Mouse (Mus musculus) testis, postnatal 14 days (tissue): ENCODE measurements around the gene Stx4a.
A peak's percentile ranks its signal among the peaks of the same experiment; 100 is the strongest.
"Not testable (repeated sequence)": the region's sequence is repeated elsewhere in the genome, so short reads cannot be mapped to it uniquely, and the experiment has no call there.

Experiments
- DNase-seq: peaks from one replicate; pipeline ENCODE4 v3.0.0; 2021; ENCODE audit warnings: low spot score

The Stx4a gene

DNA sequence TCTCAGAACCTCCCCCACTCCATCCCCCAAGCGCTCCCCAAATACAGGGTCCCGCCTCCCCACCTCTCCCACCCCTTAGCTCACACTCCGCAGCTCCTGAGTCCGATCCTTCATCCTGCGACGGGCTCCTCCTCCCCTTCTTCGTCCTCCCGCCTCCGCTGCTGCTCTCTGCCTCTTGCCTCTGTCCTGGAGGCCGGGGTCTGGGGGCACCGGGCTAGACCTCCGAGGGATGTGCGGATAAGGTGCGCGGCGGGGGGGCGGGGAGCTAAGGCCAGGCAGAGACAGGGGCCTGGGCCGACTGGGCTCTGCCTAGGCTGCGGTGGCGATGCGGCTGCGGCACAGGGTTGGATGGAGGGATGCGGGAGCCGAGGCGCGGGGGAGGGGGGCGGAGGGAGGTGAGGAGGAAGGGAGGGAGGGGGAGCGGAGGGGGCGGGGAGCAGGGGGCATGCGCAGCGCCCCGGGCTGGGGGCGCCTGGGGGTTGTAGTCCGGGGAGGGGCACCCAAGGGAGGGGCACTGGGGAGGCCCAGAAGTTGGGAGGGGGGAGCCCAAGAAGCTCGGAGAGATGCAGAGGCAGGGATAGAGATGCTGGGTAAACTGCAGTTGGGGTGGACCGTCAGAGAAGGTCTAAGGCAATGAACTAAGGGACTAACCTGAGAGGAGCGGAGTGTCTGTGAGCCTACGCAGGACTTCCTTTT is at the start of gene Stx4a, which contains the start of gene Stx1b:
Gene Stx4a (plus strand): TSS at position 119 of the 696 bp plus-strand sequence.
Gene Stx1b (minus strand): TSS at position 374 of the 696 bp plus-strand sequence.
- DNase-seq: no peak

DNA sequence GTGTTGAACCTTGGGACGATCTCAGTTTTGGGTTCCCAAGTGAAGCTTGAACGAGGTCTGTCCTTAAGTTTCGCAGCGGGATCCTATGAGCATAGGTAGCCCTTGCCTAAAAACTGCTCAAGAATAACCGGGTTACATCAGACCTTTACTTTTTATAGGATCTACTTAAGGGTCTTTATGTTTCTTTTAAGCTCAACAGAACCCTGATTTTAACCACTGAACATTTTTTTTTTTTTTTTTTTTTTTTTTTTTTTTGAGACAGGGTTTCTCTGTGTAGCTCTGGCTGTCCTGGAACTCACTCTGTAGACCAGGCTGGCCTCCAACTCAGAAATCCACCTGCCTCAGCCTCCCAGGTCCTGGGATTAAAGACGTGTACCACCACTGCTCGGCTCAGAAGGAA is 48.3 kb upstream of the Stx4a start:
- DNase-seq: not testable (repeated sequence)

DNA sequence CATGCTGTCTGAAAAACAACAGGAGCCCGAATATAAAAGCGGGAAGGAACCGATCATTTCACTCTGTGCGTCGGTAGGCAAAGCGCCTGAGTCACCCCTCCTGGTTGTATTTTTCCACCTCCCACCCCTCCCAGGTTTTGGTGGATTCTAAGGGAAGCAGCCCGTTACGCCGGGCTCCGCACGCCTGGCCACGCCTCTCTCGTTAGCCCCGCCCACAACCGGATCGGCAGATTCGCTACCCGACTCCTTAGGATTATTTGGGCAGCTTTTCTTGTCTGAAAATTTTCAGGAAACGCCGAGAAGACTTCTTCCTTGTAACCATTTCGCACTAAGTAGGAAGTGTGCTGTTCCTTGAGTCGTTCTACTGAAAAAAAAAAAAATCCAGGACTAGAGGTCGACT is 47.7 kb upstream of the Stx4a start, which contains the start of gene Setd1a:
Gene Setd1a (plus strand): TSS at position 245 of the 400 bp plus-strand sequence.
- DNase-seq: peak; percentile 89

DNA sequence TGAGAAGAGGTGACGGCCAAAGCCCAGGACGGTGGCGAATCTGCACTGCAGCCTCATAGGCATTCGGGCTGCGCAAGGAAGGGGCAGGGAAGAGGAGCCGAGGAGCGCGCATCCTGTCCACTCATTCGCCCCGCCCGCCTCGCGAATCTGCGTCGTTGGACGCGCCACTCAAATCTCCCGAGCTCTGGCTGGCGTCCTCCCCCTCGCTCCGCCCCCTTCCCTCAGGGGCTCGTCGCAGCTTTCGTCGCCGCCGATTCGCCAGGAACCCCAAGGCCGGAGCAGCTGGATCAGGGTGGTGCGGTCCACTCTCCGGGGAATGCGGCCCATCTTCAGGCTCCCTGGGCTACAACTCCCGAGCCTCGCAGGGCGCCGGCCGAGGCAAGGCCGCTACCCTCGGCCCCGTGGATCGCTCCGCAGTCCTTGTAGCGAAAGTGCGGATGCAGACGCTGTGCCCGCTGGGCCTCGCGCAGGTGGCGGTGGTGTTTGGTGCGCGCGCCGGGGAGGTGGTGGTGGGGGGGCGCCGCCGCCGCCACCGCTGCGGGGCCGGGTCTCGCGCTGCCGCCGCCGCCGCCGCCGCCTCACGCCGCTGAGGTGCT is 47.1 kb upstream of the Stx4a start:
- peak; percentile 96 for DNase-seq

DNA sequence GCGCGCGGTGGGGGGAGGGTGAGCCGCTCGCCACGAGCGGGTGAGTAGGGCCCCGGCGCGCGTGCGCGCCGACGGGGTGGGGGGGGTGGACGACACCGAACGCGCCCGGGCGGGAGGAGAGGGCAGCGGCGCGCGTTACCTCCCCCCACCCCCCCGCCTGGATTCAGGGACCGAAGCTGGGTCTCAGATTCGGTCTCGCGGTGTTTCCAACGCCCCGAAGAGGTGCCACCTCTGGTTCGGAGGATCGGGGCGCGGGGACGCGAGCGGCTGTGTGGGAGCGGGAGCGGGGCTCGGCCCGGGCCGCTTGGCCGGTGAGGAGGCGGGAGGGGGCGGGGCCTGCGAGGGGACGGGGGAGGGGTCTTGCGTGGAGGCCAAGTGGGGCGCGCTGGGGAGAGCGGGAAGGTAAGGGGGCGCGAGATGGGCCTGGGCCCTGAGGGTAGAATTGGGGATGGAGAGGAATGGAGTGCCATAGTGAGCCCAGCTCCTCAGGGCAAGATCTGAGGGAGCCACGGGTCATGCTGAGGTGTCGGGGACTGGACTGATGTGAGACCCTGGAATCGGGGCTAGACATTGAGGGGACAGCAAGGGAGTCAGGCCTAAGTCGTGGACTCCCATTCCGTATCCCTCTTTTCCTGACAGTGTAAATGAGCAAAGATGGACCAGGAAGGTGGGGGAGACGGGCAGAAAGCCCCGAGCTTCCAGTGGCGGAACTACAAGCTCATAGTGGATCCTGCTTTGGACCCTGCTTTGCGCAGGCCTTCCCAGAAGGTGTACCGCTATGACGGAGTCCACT is 46.4 kb upstream of the Stx4a start:
- DNase-seq: peak; percentile 84

DNA sequence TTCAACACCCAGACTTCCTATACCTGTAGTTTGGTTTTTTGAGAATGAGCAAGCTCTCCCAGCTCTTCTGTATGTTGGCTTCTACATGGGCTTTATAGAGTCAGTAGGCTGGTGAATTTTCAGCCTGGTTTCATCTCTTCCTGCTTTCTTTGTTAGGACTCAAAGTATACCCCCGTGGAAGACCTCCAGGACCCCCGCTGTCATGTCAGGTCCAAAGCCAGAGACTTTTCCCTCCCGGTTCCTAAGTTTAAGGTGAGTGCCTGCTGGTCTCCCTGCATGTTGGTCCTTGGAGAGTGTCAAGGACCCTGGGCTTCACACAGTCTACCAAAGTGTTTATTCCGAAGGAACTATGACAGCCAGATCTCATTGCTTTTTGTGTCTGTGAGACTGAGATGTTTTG is 45.7 kb upstream of the Stx4a start:
- no peak for DNase-seq

DNA sequence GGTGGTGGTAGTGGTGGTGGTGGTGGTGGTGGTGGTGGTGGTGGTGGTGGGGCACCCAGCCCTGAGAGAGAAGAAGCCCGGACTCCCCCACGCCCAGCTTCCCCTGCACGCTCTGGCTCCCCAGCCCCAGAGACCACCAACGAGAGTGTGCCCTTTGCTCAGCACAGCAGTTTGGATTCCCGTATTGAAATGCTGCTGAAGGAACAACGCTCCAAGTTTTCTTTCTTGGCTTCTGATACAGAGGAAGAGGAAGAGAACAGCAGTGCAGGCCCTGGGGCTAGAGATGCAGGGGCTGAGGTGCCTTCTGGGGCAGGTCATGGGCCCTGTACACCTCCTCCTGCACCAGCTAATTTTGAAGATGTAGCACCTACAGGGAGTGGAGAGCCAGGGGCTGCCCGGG is 38.8 kb upstream of the Stx4a start, which contains the start of gene Gm49388:
Gene Gm49388 (plus strand): TSS at position 301 of the 400 bp plus-strand sequence.
- no peak for DNase-seq

DNA sequence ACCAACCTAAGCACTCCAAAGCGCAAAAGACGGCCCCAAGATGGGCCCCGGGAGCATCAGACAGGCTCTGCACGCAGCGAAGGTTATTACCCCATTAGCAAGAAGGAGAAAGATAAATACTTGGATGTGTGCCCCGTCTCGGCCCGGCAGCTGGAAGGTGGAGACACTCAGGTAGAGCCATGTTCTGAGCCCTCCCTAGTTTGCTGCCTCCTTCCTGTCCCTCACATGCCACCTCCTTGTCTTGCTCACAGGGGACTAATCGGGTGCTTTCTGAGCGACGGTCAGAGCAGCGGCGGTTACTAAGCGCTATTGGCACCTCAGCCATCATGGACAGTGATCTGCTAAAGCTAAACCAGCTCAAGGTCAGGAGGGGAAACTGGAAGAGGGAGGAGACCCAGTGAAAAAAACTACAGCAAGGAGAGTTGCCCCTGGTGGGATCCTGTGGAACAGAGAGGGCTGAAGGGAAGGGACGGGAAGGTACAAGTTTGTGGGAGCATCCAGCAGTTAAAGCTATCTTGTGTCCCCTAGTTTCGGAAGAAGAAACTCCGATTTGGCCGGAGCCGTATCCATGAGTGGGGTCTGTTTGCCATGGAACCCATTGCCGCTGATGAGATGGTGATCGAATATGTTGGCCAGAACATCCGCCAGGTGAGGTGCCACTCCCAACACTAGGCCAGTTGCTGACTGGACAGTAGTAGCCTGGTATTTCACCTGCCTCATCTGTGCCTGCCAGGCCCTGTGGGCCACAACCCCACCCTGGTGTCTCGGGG is 26.8 kb upstream of the Stx4a start:
- no peak for DNase-seq

DNA sequence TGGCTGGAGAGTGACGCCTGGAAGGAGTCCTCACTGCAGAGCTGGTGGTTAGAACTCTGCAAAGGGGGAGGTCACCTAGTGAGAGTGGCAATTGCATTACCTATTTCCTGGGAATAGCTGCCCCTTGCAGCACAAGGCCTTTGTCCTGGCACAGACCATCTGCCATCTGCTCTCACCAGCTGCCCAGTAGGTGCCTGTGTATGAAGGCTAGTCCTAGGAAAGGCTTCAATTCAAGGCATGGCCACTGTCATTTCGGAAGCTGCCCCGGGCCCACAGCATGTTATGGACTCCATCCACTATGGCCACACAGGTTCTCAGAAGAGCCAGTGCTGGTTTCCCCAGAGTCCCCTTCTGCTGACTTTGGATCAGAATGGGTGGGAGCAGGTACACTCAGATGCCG is 25.5 kb upstream of the Stx4a start:
- no peak for DNase-seq

DNA sequence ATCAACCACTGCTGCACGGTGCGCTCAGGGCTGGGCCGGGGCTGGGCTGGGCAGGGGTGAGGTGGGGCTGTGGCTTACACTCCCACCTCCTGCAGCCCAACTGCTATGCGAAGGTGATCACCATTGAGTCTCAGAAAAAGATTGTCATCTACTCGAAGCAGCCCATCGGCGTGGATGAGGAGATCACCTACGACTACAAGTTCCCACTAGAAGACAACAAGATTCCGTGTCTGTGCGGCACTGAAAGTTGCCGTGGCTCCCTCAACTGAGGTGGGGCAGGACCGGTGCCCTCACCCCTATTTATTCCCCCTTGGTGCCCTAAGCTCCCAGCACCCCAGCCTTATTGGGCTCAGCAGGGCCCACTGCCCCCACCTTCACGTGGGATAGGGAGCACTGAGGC is 24.9 kb upstream of the Stx4a start:
- no peak for DNase-seq

DNA sequence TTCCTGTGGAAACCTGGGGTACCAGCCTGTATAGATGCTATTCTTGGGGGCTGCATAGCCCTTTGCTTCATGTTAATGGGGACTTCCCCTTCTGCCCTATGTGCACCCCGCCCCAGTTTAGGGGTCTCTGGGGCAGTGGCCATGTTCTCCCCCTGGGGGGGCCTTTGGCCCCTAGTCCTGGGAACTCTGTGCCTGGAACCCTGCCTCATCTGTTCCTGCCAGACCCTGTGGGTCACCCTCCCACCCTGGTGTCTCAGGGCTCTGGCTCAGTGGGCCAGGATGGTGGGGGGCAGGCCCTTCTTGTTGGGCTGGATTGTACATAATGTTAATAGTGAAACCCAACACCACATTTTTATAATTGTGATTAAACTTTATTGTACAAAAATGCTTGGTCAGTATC is 24.4 kb upstream of the Stx4a start:
- DNase-seq: no peak

DNA sequence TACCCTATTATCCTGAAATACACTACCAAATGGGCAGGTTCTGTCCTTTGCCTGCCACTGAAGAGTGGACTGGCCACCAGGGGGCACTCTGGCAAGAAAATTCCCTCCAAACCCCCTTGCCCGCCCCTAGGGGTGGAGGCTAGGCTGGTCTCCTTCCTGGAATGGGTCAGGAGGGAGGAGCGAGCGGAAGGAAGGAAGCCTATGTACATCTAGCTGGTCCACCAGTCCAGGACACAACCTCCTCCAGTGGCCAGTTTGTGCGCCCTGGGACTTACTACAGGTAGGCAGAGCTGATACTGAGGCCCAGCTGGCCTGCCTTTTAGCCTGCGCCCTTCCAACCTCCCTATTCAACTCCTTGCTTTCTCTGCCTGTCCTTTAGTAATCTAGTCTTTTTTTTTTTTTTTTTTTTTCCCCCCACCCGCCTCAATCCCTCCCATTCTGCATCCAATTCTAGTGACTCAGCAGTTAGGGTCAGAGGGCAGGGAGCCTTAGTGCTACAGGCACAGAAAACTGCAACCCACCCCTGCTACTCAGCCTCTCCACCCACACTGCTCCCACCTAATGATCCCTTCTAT is 23.6 kb upstream of the Stx4a start, which contains the start of gene Hsd3b7:
Gene Hsd3b7 (plus strand): TSS at position 170 of the 575 bp plus-strand sequence.
- DNase-seq: peak; percentile 80

DNA sequence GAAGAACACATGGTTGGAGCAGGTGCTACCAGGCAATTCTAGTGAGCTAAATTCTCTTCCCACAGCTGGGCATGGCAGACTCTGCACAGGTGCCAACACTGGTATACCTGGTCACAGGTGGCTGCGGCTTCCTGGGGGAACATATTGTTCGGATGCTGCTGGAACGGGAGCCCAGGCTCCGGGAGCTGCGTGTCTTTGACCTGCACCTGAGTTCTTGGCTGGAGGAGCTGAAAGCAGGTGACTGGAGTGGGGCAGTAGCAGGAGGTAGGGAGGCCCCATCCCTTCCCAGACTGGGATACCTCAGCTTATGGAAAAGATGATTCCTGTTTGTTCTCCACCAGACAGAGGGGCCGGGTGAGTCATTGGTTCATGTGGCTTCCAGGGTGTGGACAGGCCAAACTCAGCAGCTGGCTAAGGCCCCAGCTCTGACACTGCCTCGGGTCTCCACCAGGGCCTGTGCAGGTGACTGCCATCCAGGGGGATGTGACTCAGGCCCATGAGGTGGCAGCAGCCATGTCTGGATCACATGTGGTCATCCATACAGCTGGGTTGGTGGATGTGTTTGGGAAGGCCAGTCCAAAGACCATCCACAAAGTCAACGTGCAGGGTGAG is 23.0 kb upstream of the Stx4a start:
- no peak for DNase-seq

DNA sequence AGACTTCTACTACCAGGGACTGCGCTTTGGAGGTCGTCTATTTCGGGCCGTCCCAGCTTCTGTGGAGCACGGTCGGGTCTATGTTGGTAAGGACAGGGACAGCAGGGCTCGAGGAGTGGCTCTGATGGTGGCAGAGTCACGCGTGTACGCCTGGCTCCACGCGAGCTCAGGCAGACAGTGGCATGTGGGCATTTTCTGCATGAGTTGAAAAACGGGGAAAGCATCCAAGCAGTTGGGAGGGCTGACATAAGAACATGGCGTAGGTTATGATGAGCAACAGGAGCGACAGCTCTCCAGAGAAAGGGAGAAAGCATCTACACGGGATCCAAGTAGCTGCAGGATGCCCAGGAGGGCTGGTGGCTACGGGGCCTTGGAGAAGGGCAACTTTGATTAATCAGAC is 21.8 kb upstream of the Stx4a start:
- DNase-seq: no peak

DNA sequence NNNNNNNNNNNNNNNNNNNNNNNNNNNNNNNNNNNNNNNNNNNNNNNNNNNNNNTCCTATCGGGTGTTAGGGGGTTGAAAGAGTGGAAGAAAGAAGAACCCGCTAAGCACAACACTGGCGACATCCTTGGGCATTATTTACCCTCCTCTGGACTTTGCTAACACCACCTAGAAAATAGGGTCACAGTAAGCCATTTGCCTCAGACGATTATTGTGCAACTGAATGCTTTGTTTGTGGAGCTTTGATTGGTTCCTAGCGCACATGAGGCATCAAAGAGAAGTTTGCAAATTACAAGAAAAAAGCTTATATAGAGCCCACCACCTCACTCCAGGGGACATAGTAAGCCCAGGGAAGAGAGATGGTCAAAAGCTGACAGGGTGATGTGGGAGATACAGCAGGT is 15.3 kb upstream of the Stx4a start:
- no peak for DNase-seq

DNA sequence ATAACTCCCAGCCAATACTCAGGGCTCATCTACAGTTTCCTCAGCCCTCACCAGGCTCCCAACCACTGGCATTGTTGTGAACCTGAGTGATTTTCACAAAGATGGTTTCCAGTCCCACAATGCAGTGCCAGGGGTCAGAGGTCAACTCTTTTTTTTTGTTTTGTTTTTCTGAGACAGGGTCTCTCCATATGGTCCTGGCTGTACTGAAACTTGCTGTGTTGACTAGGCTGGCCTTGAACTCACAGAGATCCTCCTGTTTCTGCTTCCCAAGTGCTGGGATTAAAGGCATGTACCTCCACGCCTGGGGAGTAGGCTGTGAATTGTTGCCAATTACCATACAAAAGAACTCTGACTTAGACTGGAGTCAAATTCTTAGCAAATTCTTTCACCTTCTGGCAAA is 14.2 kb upstream of the Stx4a start:
- DNase-seq: no peak

DNA sequence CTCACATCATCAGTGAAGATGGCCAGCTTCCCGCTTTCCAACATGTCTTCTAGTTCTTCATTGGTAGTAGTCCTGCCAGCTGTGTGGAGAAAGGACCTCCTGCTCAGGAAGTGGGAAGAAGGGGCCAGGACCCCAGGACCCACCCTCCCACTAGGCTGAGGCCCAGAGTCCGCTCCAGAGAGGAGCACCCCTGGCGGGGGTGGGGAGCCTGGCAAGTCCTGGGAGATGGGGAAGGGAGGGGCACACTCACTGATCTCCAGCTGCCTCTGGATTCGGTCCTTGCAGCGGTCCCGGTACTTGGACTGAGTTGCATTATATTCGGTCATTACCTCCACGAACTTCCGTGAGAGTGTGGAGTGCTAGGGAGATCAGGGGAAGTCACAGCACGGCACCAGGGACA is 13.4 kb upstream of the Stx4a start:
- DNase-seq: no peak

DNA sequence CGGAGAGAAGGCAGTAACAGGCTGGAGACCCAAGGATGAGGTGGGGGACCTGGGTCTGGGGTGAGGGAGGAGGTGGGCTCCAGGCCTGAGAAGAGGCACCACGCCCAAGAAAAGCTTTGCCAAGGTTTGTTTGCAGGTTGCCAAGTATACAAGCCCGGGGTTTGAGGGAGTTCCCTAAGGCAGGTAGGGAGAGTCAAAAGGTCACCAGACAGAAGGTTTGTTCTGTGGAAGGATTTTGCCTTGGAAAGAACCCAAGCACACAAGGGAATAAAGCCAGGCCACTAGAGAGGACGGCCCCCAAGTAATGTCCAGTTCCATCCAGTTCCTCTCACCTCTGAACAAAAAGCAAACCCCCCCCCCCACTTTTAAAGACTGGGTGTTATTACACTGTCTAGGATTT is 12.9 kb upstream of the Stx4a start:
- DNase-seq: no peak

DNA sequence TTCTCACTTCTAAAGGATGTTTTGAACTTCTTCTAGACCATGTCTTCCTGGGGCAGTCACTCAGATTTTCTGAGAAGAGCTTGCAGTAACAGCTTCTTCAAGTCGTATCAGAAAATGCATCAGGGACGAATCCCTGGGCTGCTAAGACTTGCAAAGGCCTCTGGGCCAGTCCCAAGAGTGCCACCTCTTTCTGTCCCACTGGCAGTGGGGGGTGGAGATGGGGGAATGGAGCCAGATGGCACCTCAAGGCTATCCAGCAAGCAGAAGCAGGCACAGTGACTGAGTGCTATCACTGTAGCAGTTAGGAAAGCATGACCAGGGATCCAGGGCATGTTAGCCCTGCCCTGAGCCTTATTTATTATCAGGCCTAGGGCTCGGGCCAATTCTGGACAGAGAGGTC is 11.8 kb upstream of the Stx4a start:
- no peak for DNase-seq

DNA sequence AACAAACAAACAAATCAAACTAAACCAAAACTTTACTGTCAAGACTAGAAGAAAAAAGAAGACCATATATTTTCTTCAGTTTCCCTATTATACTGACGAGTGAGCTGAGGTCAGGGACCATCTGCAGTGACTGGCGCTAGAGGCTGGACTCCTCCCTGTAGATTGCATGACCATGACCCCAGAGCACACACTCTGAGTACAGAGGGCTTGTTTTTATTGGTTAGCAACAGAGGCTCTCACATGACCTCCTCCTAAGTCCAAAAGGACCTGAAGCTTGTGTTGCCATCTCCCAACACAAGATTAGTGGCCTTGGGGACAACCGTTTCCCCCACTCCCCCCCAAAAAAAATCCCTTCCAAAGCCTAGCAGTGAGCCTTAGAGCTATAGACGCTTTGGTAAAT is 10.3 kb upstream of the Stx4a start:
- DNase-seq: peak; percentile 55

DNA sequence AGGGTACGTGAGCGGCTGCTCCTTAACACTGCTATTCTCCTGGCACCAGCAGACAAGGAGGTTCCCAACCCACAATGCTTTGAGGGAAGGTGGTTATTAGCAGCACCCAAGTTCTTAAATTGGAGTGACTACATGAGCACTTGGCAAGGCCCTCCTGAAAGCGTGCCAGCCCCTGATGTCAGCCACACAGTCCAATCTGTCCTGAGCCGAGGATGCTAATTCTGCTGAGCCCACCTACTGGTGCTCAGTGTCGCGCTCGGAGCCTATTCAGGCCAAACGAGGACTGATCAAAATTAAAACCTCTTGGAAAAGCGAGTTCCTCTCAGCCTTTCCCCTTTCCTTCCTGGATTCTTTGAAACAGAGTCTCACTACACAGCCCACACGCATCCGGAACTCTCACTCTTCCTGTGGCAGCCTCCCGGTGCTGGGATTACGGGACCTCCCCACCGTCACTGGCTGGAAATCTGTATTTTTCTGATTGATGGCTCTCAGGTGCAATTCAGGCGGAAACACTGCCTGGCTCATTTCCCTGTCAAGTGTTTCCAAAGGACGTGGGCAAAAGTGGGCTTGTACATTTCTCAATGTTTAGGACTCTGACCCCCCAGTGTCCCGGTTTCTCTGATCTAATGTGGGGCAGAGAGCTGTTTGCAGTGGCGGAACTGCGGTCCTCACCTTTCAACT is 9.7 kb upstream of the Stx4a start:
- peak; percentile 63 for DNase-seq
